Mouse (Mus musculus) MEL (cell line): ENCODE data around the gene Cox6b2.

Source experiments
- CTCF ChIP-seq, 3 experiments: IDR thresholded peaks in 2 of 3; conservative IDR thresholded peaks in 1 of 3; 2 replicates each; pipeline ENCODE4 v1.5.1; 2011 to 2012; ENCODE audit warnings: low read length in 3 of 3, low read depth in 2 of 3, mild to moderate bottlenecking in 2 of 3, improper control_type of control experiment in 1 of 3, inconsistent platforms in 1 of 3, mixed read lengths in 1 of 3, moderate library complexity in 1 of 3; ENCODE audit not compliant: control insufficient read depth in 1 of 3, insufficient read depth in 1 of 3, poor library complexity in 1 of 3, severe bottlenecking in 1 of 3
- E2F4 ChIP-seq: IDR thresholded peaks from 2 replicates; pipeline ENCODE4 v1.6.1; 2011; ENCODE audit warnings: low read depth, low read length, improper control_type of control experiment, borderline replicate concordance
- ZKSCAN1 ChIP-seq: IDR thresholded peaks from 2 replicates; pipeline ENCODE4 v1.6.1; 2012; ENCODE audit warnings: low read depth, mild to moderate bottlenecking, inconsistent platforms, low read length, improper control_type of control experiment, moderate library complexity
- ZNF384 ChIP-seq: IDR thresholded peaks from 2 replicates; pipeline ENCODE4 v1.6.1; 2012; ENCODE audit warnings: low read depth, mild to moderate bottlenecking, inconsistent platforms, low read length, improper control_type of control experiment

DNA sequence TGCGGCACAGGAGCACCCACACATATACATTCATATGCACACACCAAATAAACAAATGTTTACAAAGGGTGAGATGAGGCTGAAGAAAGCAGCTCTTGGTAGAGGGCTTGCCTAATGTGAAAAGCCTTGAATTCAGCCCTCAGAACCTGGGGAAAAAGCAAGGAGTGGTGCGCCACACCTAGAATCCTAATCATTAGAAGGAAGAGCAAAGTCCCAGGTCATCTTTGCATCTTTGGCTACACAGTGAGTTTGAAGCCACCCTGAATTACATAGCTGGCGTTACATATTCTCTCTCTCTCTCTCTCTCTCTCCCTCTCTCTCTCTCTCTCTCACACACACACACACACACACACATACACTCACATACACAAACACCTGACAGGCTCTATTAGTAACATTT is 33.6 kb downstream of the Cox6b2 start:
- TF ChIP-seq CTCF (IDR thresholded peaks at IDR 0.05 in 2 of 3, conservative IDR thresholded peaks at IDR 0.05 in 1 of 3; ENCODE audit: control insufficient read depth in 1 of 3, insufficient read depth in 1 of 3, low read depth in 2 of 3, low read length in 3 of 3, poor library complexity in 1 of 3, severe bottlenecking in 1 of 3) (no peak), ZNF384 (no peak), ZKSCAN1 (no peak), E2F4 (no peak)
